Mouse (Mus musculus): ENCODE results near the gene Polr3f.

- TF ChIP-seq EP300 (IDR thresholded peaks at IDR 0.05; ENCODE audit: insufficient read depth, low read depth, low read length) (no peak), CTCF (IDR thresholded peaks at IDR 0.05; ENCODE audit: low read depth, low read length) (no peak), POLR2A (IDR thresholded peaks at IDR 0.05; ENCODE audit: insufficient read depth, low read length) (no peak)
These were observed 280 bp downstream of the Polr3f start for GRCm38 (mm10) chr2:144527821-144528174.
